Mouse (Mus musculus) neural tube, embryonic 13.5 days (tissue): Measurements from ENCODE around the gene Hsp90ab1. TPM values are rescaled to one million over a fixed set of nuclear protein-coding genes. Genes with fewer than 3 reads are reported as not detected.

Source experiments
- ATAC-seq: fragments of 200-750 bp; cut with Nextera tagmentation; 2 replicates; pipeline ENCODE4 v1.8.0; 2017; ENCODE audit warnings: low read depth, mild to moderate bottlenecking, moderate TSS enrichment, moderate library complexity
- H3K27ac ChIP-seq: fragments of 300-500 bp; sonication (generic); replicated peaks from 2 replicates; pipeline ENCODE4 v1.5.1; 2015; ENCODE audit warnings: moderate library complexity, mild to moderate bottlenecking, inconsistent platforms
- H3K27me3 ChIP-seq: fragments of 300-500 bp; sonication (generic); 2 replicates; pipeline ENCODE4 v1.6.1; 2015; ENCODE audit warnings: mild to moderate bottlenecking, inconsistent platforms
- H3K36me3 ChIP-seq: fragments of 300-500 bp; sonication (generic); 2 replicates; pipeline ENCODE4 v1.6.1; 2015; ENCODE audit warnings: mild to moderate bottlenecking, inconsistent platforms
- H3K4me1 ChIP-seq: fragments of 300-500 bp; sonication (generic); replicated peaks from 2 replicates; pipeline ENCODE4 v1.6.1; 2015; ENCODE audit warnings: inconsistent platforms
- H3K4me2 ChIP-seq: fragments of 300-500 bp; sonication (generic); 2 replicates; pipeline ENCODE4 v1.6.1; 2015; ENCODE audit warnings: inconsistent platforms, mild to moderate bottlenecking, moderate library complexity
- H3K4me3 ChIP-seq: fragments of 300-500 bp; sonication (generic); 2 replicates; pipeline ENCODE4 v1.5.1; 2015; ENCODE audit warnings: mild to moderate bottlenecking, inconsistent platforms
- H3K9ac ChIP-seq: fragments of 300-500 bp; sonication (generic); 2 replicates; pipeline ENCODE4 v1.6.1; 2015; ENCODE audit warnings: moderate library complexity, mild to moderate bottlenecking, inconsistent platforms
- H3K9me3 ChIP-seq: fragments of 300-500 bp; sonication (generic); 2 replicates; pipeline ENCODE4 v1.6.1; 2016; ENCODE audit warnings: inconsistent platforms
- WGBS: fragments of 180-500 bp; shearing (Covaris S2); methylation state at CpG from one replicate; pipeline ENCODE4 v1.1.7; 2015; 5-methylcytosine and 5-hydroxymethylcytosine counted together
- polyA plus RNA-seq: library from polyadenylated mRNA; unstranded; fragments of >200 nt; fragmentation: Nextera tagmentation; extraction: Ambion mirVana; gene quantifications from 2 replicates; pipeline ENCODE4 v1.2.1, GENCODE M21; 2015

Gene Hsp90ab1
- polyA plus RNA-seq, 1 experiment from 2014 or later, result 1,622 TPM

DNA sequence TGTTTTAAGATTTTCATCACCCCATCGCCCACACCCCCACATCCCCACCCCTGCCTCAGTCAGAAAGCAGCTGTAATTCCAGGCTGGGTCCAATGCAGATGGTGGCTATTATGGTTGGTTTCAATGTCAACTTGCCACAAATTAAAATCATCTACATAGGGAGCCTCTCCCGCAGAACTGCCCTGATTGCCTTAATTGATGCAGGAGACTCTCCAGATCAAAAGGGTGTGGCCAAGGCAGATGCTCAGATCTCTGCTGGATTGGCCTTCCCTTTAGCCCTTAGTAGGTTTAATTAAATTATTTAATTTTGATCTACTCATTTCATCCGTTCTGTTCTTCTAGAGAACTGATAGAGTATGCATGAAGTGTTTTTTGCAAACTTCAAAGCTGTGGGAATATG lies 29.9 kb upstream of the Hsp90ab1 start:
- no peak for ATAC-seq
- Histone ChIP-seq H3K9me3 (no peaks in the 10 kb centered on the region), H3K9ac (no peak overlapping the region), H3K4me2 (no peak overlapping the region), H3K27ac (no peak overlapping the region), H3K4me1 (peaks cover 23% of the 10 kb centered on the region), H3K36me3 (no peaks in the 10 kb centered on the region), H3K4me3 (no peak overlapping the region), H3K27me3 (peaks cover 28% of the 10 kb centered on the region)
- 77% methylated on average over 3 of the region's 3 CpGs for WGBS

DNA sequence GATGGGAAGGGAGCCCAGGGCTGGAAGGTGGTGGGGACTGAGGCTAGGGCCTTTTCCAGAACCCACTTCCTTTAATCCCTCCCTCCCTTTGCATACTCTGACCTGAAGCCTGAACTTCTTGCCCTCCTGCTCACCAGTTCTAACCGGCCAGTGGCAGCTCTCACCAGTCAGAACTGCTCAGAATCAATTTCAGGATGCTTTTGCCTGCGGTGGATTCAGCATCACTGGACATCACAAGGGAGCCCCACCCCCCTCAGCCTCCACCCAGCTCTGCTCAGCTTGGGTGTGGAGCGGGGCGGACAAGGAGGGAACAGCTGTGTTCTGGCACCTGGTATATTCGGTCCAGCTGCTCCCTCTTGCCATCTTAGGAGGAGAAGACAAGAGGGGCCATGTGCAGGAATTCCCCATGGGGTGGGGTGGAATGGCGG lies 28.8 kb upstream of the Hsp90ab1 start, which contains the start of gene Mymx:
Gene Mymx, minus strand, starts transcription at position 226 of the 428 bp plus-strand sequence.
- H3K27me3 ChIP-seq, result peaks cover 28% of the 10 kb centered on the region
- H3K9me3 ChIP-seq, result no peaks in the 10 kb centered on the region
- peaks cover 27% of the 10 kb centered on the region for H3K4me1 ChIP-seq
- no peak within 1 kb of the TSS for H3K27ac ChIP-seq
- H3K4me2 ChIP-seq, result no peak within 1 kb of the TSS
- WGBS, result 36% methylated on average over 6 of the region's 6 CpGs
- H3K9ac ChIP-seq, result no peak within 1 kb of the TSS
- H3K36me3 ChIP-seq, result no peaks in the 10 kb centered on the region
- ATAC-seq, result no peak
- H3K4me3 ChIP-seq, result no peak within 1 kb of the TSS

DNA sequence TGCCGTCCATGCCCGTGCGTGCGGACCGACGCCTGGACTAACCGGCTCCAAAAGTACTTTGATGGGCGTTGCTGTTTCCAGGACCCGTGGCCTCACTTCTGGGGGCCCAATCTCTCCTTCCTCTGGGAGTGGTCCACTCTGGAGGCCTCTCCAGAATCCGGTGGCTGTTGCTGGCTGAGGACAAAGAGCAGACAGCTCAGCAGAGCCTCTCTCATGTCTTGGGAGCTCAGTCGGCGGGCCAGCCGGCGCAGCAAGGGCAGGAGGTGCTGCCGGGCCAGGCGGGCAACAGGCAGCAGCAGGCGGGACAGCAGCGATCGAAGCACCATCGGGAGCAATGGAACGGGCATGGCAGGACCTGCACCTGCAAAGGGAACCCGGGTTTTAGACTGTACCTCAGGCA lies 28.3 kb upstream of the Hsp90ab1 start:
- H3K9ac ChIP-seq, result no peak overlapping the region
- ATAC-seq, result no peak
- no peaks in the 10 kb centered on the region for H3K9me3 ChIP-seq
- no peak overlapping the region for H3K27ac ChIP-seq
- no peak overlapping the region for H3K4me3 ChIP-seq
- 15% methylated on average over 22 of the region's 22 CpGs for WGBS
- H3K27me3 ChIP-seq, result peaks cover 28% of the 10 kb centered on the region
- no peaks in the 10 kb centered on the region for H3K36me3 ChIP-seq
- peaks cover 33% of the 10 kb centered on the region for H3K4me1 ChIP-seq
- no peak overlapping the region for H3K4me2 ChIP-seq

DNA sequence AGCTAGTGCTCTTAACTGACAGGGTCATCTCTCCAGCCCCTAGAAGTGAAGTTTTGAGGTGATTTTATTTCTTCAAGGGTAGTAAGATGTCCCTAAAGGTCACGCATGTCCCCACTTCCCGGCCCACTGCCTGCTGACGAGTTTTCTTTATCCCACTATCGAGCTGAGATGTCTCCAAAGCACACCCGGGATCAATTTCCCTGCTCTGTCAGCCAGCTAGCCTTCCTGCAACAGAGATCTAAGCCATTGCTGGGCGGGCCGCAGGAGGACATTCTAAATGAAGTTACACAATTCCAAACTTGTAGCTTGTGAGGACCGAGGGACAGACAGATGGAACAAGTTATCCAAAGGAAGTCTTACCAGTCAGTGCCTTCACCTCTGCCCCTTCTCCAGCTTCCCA lies 27.2 kb upstream of the Hsp90ab1 start:
- no peak overlapping the region for H3K27ac ChIP-seq
- H3K27me3 ChIP-seq, result peaks cover 28% of the 10 kb centered on the region
- ATAC-seq, result no peak
- peaks cover 43% of the 10 kb centered on the region for H3K4me1 ChIP-seq
- H3K4me3 ChIP-seq, result no peak overlapping the region
- WGBS, result 69% methylated on average over 8 of the region's 8 CpGs
- H3K4me2 ChIP-seq, result no peak overlapping the region
- H3K9me3 ChIP-seq, result no peaks in the 10 kb centered on the region
- H3K36me3 ChIP-seq, result no peaks in the 10 kb centered on the region
- no peak overlapping the region for H3K9ac ChIP-seq

DNA sequence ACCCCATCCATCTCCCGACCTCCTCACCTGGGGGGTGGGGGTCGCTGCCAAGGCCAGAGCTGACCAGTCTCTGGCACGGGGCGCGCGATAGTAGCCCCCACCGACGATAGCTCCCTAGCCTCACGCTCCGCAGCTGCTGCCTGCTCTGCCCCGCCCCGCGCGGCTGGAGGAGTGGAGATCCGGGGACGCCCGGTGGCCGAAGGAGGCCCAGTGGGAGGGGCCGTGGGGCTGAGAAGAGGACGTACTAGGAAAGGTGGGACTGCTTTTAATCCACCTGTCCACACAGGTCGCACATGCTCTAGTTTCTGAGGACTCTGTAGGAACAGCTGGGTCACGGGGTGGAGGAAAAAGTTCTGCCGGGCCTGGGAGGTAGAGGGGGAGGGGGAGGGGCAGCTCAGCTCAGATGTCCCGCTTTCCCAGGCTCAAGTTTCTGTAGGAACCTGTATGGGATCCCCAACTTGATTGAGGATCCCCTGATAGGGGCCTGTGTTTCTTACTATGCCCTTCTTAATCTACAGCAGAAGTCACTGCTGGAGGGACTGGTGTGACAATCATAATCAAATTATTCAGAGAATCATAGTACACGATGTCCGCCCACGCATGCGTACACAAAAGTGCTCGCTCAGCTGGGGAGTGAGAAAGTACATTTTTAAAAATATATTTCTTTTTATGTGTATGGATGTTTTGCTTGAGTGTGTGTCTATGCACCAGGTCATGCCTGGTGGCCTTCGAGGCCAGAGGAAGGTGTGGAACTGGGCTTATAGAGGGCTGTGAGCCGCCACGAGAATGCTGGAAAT lies 26.6 kb upstream of the Hsp90ab1 start, which contains the start of gene Slc29a1:
Gene Slc29a1, minus strand, starts transcription at position 161 of the 797 bp plus-strand sequence.
- Histone ChIP-seq H3K9me3 (no peaks in the 10 kb centered on the region), H3K4me2 (peak within 1 kb of the TSS; percentile 53), H3K9ac (peak within 1 kb of the TSS; percentile 56), H3K4me1 (peaks cover 50% of the 10 kb centered on the region), H3K36me3 (no peaks in the 10 kb centered on the region), H3K27ac (no peak within 1 kb of the TSS), H3K27me3 (peaks cover 30% of the 10 kb centered on the region), H3K4me3 (peak within 1 kb of the TSS; percentile 26)
- ATAC-seq, result no peak
- WGBS, result 18% methylated on average over 32 of the region's 32 CpGs

DNA sequence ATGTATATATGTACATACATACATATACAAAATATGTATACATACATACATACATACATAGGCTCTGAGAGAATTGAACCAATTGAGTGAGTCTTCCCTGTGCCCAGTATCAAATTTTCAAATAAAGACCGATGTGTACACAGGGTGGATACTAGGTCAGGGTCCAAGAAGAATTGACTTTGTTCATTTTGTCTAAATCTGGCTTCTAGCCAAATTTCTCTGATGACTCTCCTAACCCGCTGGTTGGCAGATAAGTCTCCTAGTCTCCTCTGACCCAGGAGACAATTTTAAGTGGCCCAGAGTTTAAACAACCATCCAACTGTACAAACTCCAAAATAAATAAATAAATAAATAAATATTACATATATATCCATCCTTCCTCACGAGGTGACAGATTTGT lies 25.8 kb upstream of the Hsp90ab1 start:
- H3K4me2 ChIP-seq, result peak overlapping the region; percentile 53
- H3K36me3 ChIP-seq, result no peaks in the 10 kb centered on the region
- WGBS, result 46% methylated on average over 3 of the region's 3 CpGs
- no peaks in the 10 kb centered on the region for H3K9me3 ChIP-seq
- peaks cover 37% of the 10 kb centered on the region for H3K27me3 ChIP-seq
- peaks cover 57% of the 10 kb centered on the region for H3K4me1 ChIP-seq
- no peak for ATAC-seq
- H3K9ac ChIP-seq, result 0 out of 2 replicates have a peak overlapping the region, but pooled peaks have one; percentile 56
- no peak overlapping the region for H3K27ac ChIP-seq
- no peak overlapping the region for H3K4me3 ChIP-seq

DNA sequence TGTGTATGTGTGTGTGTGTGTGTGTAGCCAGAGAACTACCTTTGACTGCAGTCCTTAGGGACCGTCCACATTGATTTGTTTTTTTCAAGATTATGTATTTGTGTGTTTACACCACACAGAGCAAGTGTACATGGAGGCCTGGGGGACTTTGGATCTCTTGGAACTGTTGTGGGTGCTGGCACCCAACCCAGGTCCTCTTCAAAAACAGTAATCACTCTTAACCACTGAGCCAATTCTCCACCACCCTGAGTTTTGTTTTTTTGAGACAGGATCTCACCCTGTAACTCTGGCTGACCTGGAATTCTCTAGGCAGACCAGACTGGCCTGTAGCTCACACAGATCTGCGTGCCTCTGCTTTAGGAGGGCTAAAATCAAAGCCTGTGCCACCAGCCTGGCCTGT lies 25.3 kb upstream of the Hsp90ab1 start:
- peak overlapping the region; percentile 28; the same call in 1 of the 2 replicates for H3K27ac ChIP-seq
- no peaks in the 10 kb centered on the region for H3K9me3 ChIP-seq
- H3K4me1 ChIP-seq, result peaks cover 62% of the 10 kb centered on the region
- no peak for ATAC-seq
- H3K27me3 ChIP-seq, result peaks cover 42% of the 10 kb centered on the region
- H3K4me3 ChIP-seq, result no peak overlapping the region
- no peak overlapping the region for H3K9ac ChIP-seq
- H3K4me2 ChIP-seq, result no peak overlapping the region
- WGBS, result 81% methylated on average over 2 of the region's 2 CpGs
- H3K36me3 ChIP-seq, result no peaks in the 10 kb centered on the region

DNA sequence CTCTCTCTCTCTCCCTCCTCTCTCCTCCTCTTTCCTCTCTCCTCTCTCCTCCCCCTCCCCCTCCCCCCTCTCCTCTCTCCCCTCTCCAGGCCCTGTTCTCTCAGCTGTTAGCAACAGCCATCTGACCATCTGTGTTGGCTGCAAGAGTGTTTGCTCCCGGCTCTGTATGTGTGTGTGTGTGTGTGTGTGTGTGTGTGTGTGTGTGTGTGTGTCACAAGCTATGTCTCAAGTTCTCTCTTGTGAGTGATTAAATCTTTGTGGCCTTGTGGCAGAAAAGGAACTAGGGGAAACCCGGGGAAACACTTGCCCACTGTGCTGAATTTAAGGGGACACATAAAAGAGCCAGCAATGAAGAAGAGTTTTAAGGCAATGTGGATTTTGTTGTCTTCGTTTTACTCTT lies 24.7 kb upstream of the Hsp90ab1 start:
- H3K9me3 ChIP-seq, result no peaks in the 10 kb centered on the region
- H3K36me3 ChIP-seq, result no peaks in the 10 kb centered on the region
- no peak overlapping the region for H3K9ac ChIP-seq
- peaks cover 46% of the 10 kb centered on the region for H3K27me3 ChIP-seq
- no peak overlapping the region for H3K4me3 ChIP-seq
- peaks cover 68% of the 10 kb centered on the region for H3K4me1 ChIP-seq
- peak overlapping the region; percentile 28 for H3K27ac ChIP-seq
- H3K4me2 ChIP-seq, result no peak overlapping the region
- ATAC-seq, result no peak
- 35% methylated on average over 3 of the region's 3 CpGs for WGBS

DNA sequence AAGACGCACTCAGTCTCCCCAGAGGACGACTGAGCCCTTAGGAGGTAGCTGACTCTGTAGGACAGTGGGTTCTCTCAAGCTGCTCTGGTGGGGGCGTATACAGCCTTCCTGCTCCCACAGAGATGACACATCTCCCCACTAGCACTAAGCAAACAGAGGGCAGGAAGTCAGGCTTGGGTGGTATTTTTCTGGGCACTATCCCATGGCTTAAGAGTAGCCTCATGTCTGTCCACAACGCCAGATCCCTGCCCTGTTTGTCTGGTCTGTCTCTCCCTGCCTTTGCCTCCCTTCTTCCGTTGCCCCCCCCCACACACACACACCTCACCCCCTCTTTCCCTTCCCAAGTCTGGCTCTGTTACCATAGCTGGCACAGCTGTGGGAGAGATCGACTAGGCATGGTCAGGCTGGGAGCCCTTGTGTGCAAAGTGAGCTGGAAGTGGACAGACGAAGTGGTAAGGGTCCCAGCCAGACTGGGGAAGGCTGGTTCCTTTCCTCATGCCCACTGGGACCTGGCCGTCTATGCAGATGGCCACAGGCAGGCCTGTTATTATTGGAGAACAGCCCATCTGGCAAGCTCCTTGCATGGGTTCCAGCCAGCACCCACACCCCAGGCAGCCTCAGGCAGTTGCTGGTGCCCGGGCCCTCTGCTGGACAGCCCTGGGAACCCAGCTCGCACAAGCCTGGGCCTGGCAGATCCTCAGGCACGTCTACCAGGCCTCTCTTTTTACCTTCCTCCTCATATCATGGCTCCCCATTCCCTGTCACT lies 23.7 kb upstream of the Hsp90ab1 start:
- peak overlapping the region; percentile 64 for H3K27ac ChIP-seq
- ATAC-seq, result peak; percentile 36; the same call in 1 of the 2 replicates
- H3K4me2 ChIP-seq, result peak overlapping the region; percentile 80; the same call in 1 of the 2 replicates
- WGBS, result 27% methylated on average over 11 of the region's 11 CpGs
- H3K36me3 ChIP-seq, result no peaks in the 10 kb centered on the region
- H3K9ac ChIP-seq, result no peak overlapping the region; the same call in 1 of the 2 replicates
- H3K9me3 ChIP-seq, result no peaks in the 10 kb centered on the region
- no peak overlapping the region for H3K4me3 ChIP-seq
- peaks cover 40% of the 10 kb centered on the region for H3K27me3 ChIP-seq
- H3K4me1 ChIP-seq, result peaks cover 72% of the 10 kb centered on the region

DNA sequence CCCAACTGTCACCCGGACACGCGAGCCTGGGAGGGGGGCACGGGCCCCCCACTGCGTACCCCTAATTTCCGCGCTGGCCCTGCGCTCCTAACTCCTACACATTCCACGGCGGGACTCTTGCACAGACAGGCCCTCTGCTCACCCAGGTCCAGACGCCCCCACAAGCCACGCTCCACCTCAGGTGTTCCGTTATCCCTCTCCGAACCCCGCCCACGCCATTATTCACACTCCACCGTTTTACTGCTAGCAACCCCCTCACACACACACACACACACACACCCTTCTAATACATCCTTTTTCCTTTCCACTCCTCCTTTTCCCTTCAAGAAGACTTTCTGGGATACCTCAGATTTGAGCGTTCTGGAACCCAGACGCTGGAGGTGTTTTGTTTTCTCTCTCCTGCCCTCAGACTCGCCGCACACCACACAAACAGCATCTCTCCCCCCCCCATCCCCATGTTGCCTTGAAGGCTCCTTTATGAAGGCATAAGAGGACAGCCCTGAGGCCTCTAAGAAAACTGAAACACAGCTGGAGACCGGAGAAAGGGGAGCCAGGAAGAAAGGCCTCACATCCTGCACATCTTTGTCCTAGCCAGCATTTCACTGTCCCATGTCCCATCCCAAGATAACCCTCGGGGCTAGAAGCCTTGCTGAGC lies 22.8 kb upstream of the Hsp90ab1 start:
- Histone ChIP-seq H3K36me3 (no peaks in the 10 kb centered on the region), H3K4me3 (peak overlapping the region; percentile 45), H3K9me3 (no peaks in the 10 kb centered on the region), H3K4me1 (peaks cover 73% of the 10 kb centered on the region), H3K9ac (peak overlapping the region; percentile 65), H3K27ac (peak overlapping the region; percentile 64), H3K4me2 (peak overlapping the region; percentile 80), H3K27me3 (peaks cover 30% of the 10 kb centered on the region)
- peak; percentile 38 for ATAC-seq
- WGBS, result 4% methylated on average over 23 of the region's 23 CpGs

DNA sequence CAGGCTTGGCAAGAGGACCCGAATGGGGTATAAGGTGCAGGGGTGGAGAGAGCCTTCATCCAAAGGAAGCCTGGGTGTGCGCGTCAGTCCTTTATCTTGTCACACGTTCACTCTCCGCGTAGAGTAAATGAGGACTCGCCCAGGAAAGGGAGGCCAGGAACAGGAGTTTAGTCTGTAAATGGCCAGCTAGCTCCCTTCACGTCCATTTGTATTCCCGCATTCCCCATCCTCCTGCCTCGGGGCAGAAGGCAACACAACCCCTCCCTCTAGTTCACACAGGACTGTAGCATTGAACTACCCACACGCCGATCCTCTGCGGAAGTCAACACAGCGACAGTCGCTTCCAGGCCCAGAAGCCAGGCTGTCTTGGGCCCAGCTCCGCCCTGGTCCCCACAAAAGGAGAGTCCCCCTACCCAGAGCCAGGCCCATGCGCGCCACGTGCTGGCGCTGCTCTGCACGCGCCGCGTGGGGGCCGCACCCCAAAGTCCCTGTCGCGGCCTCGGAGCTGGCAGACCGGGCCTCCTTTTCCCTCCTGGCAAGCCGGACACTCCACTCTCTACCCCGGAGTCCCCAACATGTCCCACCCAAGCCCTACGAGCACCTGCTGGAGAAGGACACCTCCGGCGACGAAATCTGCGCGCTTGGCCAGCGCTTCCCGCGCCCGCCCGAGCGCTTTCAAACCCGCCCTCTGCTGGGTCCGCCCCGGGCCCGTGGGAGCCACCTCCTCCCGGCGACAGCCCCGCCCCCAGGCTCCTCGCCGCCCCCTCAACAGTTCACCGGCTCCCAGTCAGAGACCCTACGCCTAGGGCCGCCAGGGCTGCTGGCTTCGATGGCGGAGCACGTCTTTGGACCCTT lies 22.0 kb upstream of the Hsp90ab1 start:
- H3K9me3 ChIP-seq, result no peaks in the 10 kb centered on the region
- peak overlapping the region; percentile 45 for H3K4me3 ChIP-seq
- peak overlapping the region; percentile 65 for H3K9ac ChIP-seq
- peak overlapping the region; percentile 80 for H3K4me2 ChIP-seq
- peak overlapping the region; percentile 64 for H3K27ac ChIP-seq
- under 1% methylated on average over 54 of the region's 58 CpGs for WGBS
- H3K27me3 ChIP-seq, result peaks cover 23% of the 10 kb centered on the region
- H3K36me3 ChIP-seq, result no peaks in the 10 kb centered on the region
- H3K4me1 ChIP-seq, result peaks cover 73% of the 10 kb centered on the region
- ATAC-seq, result peak; percentile 79
